Mouse (Mus musculus) mesoderm, embryonic 11.5 days (tissue): ENCODE results near the gene Kdm5c.
A peak's percentile ranks its signal among the peaks of the same experiment; 100 is the strongest.
"Not testable (repeated sequence)": the region's sequence is repeated elsewhere in the genome, so short reads cannot be mapped to it uniquely, and the experiment has no call there.

Experiments
- DNase-seq: peaks from one replicate; pipeline ENCODE4 v3.0.0-alpha.2; 2012; ENCODE audit warnings: low read depth, low spot score

The Kdm5c gene

GRCm38 (mm10) chrX:152232781-152233763 is at the start of gene Kdm5c:
Gene Kdm5c (plus strand): TSS chrX:152233020.
- peak; percentile 100 for DNase-seq

- no peak for DNase-seq
Observed at GRCm38 (mm10) chrX:152187151-152187550, 45.7 kb upstream of the Kdm5c start.

- DNase-seq = no peak
Observed at GRCm38 (mm10) chrX:152191266-152191665, 41.6 kb upstream of the Kdm5c start.

- DNase-seq = peak; percentile 58
Observed at GRCm38 (mm10) chrX:152197814-152198648, 34.8 kb upstream of the Kdm5c start.

GRCm38 (mm10) chrX:152201737-152202421 is 30.9 kb upstream of the Kdm5c start:
- no peak for DNase-seq

- no peak for DNase-seq
Observed at GRCm38 (mm10) chrX:152202422-152203103, 30.3 kb upstream of the Kdm5c start.

- no peak for DNase-seq
Observed at GRCm38 (mm10) chrX:152203247-152203646, 29.6 kb upstream of the Kdm5c start.

- DNase-seq = no peak
Observed at GRCm38 (mm10) chrX:152205486-152205885, 27.3 kb upstream of the Kdm5c start.

GRCm38 (mm10) chrX:152214703-152215102 is 18.1 kb upstream of the Kdm5c start:
- DNase-seq = no peak

GRCm38 (mm10) chrX:152218529-152218928 is 14.3 kb upstream of the Kdm5c start:
- no peak for DNase-seq

- no peak for DNase-seq
Observed at GRCm38 (mm10) chrX:152221721-152222120, 11.1 kb upstream of the Kdm5c start.

GRCm38 (mm10) chrX:152222226-152222625 is 10.6 kb upstream of the Kdm5c start:
- no peak for DNase-seq

GRCm38 (mm10) chrX:152223313-152223712 is 9.5 kb upstream of the Kdm5c start:
- no peak for DNase-seq

- no peak for DNase-seq
Observed at GRCm38 (mm10) chrX:152224280-152224679, 8.5 kb upstream of the Kdm5c start.

GRCm38 (mm10) chrX:152234125-152234524 is 1.3 kb downstream of the Kdm5c start:
- no peak for DNase-seq

GRCm38 (mm10) chrX:152235758-152236157 is 2.9 kb downstream of the Kdm5c start:
- no peak for DNase-seq

GRCm38 (mm10) chrX:152243140-152243539 is 10.3 kb downstream of the Kdm5c start:
- not testable (repeated sequence) for DNase-seq

- DNase-seq = no peak
Observed at GRCm38 (mm10) chrX:152244492-152245189, 11.8 kb downstream of the Kdm5c start.

- DNase-seq = no peak
Observed at GRCm38 (mm10) chrX:152271189-152271588, 38.4 kb downstream of the Kdm5c start.

- DNase-seq = no peak
Observed at GRCm38 (mm10) chrX:152279384-152279783, 46.6 kb downstream of the Kdm5c start.
